Mouse (Mus musculus) G1E (cell line): Measurements from ENCODE around the gene Foxs1.

Experiments
- CTCF ChIP-seq: IDR thresholded peaks from 2 replicates; pipeline ENCODE4 v1.5.1; 2012; ENCODE audit warnings: low read depth, low read length, inconsistent platforms, mixed read lengths
- TAL1 ChIP-seq: conservative IDR thresholded peaks from 2 replicates; pipeline ENCODE4 v1.6.1; 2012; ENCODE audit warnings: low read depth, low read length, inconsistent platforms, mixed read lengths

- TF ChIP-seq CTCF (no peak), TAL1 (no peak)
Observed at GRCm38 (mm10) chr2:152901296-152901695, 31.7 kb downstream of the Foxs1 start.
